Mouse (Mus musculus): Measurements from ENCODE around the gene Zfp866.

Gene Zfp866

GRCm38 (mm10) chr8:69796721-69797345, 5.9 kb upstream of the Zfp866 start:
- DNase-seq = no peak

DNA sequence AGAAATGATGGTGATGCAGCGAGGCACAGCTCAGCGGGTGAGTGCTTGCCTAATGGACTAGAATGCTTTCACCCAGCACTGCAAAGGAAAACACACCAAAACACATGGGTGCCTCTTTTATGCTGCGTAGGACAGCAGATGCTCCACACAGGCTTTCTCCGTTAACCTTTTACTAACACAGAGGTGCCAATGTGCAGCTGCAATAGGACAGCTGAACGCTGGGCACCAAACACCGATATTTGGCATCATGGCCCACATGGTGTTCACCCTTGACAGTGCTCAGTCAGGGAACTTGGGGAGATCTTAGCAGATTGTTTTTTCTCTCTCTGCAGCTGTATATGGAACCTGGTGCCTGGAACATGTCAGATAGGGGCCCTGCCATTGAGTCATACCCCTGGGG, 3.9 kb upstream of the Zfp866 start:
- no peak for DNase-seq

DNA sequence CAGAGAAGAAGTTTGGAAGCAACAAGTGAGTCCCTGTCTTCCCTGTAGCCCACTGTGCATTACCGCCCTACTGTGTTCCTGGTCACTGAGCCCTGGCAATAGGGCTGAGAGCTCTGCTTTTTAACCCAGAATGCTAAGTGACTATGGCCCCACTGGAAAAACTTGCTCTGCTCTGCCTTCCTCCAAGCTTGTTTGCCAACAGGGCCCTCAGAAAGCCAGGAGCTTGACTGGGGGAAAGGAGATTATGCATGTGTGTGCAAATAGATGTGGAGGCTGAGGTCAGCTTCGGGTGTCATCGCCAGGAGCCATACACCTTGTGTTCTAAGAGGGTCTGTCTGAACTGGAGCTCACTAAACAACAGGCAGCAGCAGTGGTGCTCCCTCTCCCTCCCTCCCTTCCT, 3.1 kb upstream of the Zfp866 start:
- no peak for DNase-seq

DNA sequence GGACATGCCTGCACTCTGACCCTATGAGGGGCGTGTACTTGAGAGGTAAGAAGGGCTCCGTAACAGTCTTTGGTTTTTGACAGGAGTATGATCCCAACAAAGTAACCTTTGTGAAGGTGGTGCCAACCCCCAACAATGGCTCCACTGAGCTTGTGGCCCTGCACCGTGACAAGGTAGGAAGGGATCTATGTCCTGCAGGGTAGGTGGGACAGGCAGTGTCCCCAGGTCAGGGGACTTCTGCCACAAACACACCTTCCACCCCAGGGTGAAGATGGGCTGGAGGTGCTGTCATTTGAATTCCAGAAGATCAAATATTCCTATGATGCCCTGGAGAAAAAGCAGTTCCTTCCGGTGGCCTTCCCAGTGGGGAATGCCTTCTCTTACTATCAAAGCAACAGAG, 2.7 kb upstream of the Zfp866 start:
- no peak for DNase-seq

GRCm38 (mm10) chr8:69791415-69792068, 564 bp upstream of the Zfp866 start:
- DNase-seq = peak; percentile 69

GRCm38 (mm10) chr8:69790364-69790763, 614 bp downstream of the Zfp866 start:
- DNase-seq = no peak

DNA sequence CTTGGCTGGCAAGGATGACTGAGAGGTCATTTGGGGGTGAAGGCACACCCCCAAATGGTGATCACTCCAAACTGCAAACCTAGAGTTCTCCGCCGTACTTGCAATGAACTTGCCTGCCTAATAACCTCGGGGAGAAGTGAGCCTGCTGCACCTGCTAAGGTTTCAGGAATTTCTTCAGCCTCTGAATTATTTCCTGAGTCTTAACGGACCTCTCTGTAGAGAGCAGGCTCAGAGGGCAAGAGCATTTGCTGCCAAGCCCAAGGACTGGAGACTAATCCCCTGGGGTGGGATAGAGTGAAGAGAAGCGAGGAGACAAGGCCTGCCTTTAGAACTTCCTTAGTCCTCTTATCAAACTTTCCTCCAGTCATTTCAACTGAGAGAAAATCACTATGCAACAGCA, 1.2 kb downstream of the Zfp866 start:
- no peak for DNase-seq

DNA sequence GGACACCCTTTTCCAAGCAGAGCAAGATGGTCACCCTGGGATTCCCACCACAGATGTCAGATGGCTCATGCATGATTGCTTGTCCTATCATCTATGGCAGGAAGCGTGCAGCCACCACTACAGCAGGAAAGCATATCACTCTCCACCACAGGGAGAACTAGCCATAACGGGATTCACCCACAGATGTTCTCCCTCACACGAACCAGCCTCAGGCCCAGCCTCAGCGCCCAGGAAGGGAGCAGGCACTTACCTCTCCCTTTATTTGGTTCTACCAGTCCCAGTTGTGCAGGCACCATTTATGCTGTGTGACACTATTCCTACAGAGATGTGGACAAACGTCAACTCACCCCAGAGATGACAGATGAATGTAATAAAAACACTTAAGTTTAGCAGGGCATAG, 1.9 kb downstream of the Zfp866 start:
- DNase-seq = no peak

DNA sequence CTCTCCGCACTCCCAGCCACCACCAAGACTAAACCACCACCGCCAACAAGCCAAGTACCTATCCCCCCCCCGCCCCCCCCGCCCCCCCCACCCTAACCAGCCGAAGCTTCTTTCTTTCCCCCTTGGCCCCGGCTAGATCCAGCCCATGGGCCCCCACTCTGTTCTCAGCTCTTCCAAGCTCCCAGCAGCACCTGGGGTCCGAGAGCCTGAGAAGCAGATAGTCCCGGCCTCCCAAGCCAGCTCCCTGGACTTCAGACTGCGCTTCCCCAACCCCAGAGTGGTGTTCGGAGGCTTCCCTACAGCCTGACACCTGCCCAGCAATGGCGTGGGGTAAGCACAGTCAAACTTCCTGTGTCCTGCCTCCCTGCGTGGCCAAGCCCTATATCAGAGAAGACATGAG, 13.9 kb downstream of the Zfp866 start:
- no peak for DNase-seq

DNA sequence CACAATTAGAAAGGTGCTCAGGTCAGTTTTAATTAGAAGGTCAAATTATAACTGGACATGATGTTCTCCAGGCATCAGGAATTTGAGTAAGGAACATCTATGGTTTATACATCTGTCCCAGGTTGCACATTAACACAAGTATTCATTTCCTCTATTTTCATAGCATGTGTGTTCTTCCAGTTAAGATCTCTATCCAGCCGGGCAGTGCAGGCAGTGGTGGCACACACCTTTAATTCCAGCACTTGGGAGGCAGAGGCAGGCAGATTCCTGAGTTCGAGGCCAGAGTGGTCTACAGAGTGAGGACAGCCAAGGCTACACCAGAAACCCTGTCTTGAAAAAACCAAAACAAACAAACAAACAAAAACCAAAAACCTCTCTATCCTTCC, 15.8 kb downstream of the Zfp866 start:
- DNase-seq = no peak

DNA sequence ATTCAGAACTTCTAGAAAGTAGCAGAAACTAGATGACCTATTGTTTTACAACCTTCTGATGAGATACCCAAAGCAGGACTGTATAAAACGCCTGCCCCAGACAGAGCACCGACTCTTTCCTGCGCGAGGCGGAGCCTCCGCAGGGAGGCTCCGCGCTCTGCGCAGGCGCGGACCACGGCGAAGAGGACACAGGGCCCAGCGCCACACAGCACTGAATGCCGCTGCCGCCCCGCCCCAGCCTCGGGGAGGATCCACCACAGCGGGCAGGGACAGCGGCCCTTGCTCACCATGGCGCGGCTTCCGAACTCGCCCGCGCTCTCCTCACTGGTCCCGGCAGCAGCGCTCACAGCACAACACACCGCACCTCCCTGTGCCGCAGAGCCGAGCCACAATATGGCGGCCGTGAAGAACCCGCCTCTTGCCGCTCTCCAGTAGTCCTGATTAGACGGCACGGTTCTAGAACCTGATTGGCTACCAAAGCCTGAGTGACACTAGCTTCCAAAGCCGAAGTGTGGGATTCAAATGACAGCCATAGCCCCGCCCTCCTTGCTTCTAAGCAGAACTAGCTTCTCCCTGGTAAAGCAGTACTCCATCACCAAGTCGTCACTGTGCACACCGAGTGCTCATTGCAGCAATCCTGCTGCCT, 16.4 kb downstream of the Zfp866 start, which contains the start of gene Gm20422:
Gm20422 (minus strand) TSS at position 384 of the 646 bp plus-strand sequence.
- peak; percentile 93 for DNase-seq

DNA sequence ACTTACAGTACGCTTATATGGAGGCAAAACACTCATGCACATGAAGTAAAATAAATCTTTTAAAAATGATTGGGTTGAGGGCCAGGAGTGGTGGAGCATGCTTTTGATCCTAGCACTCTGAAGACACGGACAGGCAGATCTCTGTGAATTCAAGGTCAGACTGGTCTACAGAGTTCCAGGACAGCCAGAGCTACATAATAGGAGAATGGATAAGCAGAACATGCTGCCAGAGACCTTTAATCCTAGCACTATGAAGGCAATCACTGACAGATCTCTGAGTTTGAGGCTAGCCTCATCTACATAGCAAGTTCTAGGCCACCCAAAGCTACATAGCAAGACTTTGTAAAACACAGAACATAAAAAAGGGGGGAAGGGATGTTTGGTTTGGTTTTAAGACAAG, 18.9 kb downstream of the Zfp866 start:
- no peak for DNase-seq

DNA sequence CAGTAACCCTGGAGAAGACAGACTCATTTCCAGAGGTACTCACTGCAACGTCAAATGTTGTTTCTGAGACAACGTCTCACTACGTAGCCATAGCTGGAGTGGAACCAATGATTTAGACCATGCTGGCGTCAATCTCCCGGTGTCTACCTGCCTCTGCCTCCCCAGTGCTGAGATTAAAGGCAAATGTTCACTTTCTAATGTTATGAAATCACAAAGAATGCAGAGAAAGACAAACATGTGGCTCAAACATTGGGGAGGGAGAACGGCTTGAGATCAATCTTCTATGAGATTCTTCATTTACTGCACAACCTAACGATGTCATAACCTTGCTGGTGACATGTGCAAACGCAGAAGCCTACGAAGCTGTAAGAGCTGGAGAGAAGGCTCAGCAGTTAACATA, 19.8 kb downstream of the Zfp866 start:
- DNase-seq = no peak

DNA sequence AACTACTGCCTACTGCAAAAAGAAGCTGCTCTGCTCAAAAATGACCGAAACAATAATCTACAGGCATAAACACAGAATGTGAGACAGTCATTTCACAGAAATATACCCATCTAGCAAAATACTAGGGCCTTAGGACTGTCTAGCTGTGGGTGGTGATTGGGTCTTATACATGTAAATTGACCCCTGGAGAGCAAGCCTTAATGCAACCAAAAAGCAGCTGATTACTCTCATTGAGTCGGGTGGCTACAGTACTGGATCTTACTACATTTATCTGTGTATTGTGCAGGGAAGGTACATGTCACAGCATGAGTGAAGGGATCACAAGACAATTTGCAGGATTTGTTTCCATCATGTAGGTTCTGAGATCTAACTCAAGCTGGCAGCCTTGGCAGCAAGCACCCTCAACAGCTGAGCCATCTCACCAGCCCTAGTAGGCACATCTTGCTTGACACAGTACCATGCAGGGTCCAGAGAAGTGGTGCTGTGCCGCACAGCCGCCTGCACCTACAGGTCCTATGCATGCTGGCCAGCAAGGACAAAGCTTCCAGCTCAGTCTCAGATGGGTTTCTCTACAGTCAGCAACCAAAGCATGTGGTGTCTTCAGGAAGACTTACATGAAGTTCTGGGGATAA, 29.0 kb downstream of the Zfp866 start:
- DNase-seq = no peak

DNA sequence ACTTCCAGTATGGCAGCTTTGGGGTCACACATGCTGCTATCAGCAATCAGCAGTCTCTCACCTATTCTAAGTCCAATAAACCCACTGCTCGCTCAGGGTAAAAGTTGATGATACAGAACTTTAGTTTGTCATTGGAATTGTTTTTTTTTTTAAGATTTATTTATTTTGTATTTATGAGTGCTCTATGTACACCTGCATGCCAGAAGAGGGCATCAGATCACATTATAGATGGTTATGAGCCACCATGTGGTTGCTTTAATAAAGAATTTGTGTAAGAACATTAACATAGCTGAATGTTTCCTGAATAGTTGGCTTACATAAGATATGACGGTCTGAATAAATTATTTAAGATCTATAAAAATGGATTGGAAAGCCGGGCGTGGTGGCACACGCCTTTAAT, 32.7 kb downstream of the Zfp866 start:
- no peak for DNase-seq

DNA sequence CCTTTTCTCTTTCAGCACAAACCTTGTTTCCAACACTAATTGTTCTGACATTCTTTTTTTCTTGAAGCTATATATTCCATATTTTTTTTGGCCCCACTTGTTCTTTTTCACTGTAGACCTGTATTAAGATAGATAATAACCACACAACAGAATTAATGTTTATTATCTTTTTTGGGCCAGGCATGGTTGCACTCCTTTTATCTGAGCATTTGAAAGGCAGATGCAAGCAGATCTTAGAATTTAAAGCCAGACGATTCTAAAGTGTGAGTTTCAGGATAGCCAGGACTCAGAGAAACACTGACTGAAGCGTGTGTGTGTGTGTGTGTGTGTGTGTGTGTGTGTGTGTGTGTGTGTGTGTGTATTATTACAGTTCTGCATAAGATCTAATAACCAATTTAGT, 38.5 kb downstream of the Zfp866 start:
- no peak for DNase-seq

DNA sequence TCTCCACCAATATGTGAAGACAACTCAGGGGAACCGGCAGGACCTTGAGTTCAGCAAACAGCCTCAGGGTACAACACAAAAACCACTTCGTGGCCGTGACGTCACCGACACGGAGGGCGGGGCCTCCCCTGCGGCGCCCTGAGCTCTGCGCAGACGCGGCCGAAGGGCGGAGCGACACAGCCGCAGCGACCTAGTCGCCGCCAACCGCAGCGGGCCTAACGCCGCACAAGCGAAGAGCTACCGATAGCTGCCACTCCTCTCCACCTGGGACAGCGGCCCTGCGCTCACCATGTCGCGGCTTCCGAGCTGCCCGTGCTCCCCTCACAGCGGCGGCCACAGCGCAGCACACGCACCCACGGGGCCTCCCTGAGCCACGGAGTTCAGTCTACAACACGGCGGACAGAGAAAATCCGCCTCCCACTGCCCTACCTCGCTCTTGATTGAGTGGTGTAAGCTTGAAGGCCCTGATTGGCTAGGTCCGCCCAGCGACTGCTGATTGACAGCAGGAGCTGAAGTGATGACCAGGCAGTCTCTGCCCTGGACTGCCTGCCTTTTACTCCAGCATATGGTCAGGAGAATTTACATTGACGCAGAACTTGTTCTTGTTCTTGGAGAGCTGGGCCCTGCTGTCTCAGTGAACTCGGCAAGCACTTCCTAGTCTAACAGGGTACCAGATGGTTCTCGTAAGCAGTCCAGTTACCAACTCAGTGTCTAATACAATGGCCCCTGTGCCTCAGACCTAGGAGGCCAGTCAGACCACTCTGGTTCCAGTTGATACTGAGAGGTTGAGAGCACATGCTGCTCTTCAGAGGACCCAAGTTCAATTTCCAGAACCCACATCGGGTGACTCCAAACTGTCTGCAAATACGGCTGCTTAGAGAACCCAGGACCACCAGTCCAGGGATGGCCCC, 41.2 kb downstream of the Zfp866 start, which contains the start of gene Zfp963:
Zfp963 (minus strand) TSS at position 427 of the 911 bp plus-strand sequence.
- DNase-seq = peak; percentile 95

DNA sequence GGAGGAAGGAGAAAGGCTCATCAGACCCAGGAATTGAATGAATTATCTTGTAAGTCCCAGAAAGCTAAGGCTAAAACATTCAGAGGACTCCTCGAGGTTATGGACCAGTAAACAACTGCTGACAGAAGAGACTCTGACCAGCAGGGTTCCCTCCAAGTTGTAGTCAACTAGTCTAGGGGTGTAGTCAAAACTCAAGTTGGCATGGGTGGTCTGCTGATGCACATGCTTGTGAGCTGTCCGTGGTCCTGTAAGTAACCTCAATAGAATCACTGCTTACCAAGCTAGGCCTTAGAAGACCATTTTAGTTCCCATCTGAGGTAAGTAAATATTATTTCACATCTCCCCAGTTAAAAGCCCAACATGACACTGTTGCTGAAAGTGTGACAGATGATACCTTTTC, 49.7 kb downstream of the Zfp866 start:
- DNase-seq = no peak

GRCm38 (mm10) chr8:69740763-69741162, 50.2 kb downstream of the Zfp866 start:
- DNase-seq = no peak

DNA sequence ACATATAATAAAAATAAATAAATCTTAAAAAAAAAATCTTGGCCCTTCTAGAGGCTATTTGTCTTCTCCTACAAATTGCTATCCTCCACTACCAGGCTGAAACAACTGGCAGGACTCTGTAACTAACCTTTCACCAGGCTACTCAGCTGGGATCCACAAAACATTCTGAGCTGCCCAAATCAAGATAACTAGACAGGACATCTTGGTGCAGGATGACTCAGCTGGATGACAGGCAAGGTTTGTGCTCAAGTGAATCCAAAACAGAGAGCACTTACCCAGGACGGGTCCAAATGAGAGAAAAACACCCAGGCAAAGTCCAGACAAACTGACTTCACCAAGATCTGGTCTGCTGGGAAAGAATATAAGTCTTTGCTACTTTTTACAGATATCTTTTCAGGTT, 55.5 kb downstream of the Zfp866 start:
- DNase-seq = no peak

- no peak for DNase-seq
Observed at GRCm38 (mm10) chr8:69717232-69717580, 73.8 kb downstream of the Zfp866 start.

DNA sequence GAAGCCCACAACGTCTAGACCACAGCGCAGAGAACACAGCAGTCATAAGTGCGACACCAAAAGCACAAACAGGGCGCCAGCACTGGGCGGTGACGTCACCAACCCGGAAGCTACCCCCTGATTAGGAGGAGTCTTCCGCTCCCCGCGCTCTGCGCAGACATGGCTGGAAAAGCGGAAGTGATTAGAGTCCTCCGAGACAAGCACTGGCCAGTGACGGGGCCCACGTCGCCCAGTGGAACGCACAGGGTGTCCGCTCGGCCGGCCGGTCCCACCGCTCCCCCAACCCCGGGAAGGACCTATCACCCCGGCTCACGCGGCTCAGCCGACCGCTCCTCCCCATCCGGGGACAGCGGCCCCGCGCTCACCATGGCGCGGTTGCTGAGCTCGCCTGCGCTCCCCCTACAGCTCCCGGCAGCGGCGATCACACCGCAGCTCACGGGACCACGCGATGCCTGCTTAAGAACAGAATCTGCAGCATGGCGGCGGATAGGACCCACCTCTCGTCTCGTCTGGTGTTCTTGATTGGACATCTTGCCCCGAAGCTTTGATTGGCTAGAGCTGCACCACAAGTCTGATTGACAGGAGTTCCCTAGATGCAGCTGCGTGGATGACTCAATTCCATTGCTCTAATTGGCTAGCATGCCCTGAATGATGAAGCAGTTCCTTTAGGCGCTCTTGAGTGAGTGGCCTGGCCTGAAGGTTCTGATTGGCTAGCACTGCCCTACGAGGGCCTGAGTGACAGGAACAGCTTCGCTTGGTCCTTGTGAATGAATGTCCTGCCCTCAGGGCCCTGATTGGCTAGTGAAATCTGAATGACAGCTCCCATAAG, 74.4 kb downstream of the Zfp866 start:
- DNase-seq = peak; percentile 99

Data from cerebellum, adult 11-12 months (tissue).